Mouse (Mus musculus): ENCODE data around the gene Ces2h.

DNA sequence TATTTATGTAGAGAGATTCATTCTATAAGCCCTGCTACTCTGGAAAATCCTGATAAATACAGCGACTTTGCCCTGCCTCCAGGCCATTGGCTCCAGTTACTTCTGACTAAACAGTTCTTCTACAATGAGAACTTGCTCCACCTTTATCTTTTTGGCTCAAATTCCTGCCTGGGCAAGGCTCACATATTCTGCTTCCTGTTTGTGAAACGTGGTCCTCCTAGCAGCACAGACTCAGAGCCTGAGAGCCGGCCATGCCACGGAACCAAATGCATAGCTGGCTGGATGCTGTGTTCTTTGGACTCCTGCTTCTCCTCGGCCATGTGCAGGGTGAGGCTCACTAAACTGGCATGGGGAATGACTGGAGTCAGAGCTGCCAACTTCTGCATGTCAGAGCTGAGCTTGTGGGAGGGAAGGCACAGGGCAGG lies 39.1 kb upstream of the Ces2h start, which contains the start of gene Ces2g:
- no peak for TF ChIP-seq POLR2A (IDR thresholded peaks at IDR 0.05; ENCODE audit: insufficient read length, low read depth)
- no peak for TF ChIP-seq USF1 (IDR thresholded peaks at IDR 0.05; ENCODE audit: low read depth)
- TF ChIP-seq SRF (IDR thresholded peaks at IDR 0.05; ENCODE audit: control insufficient read depth, insufficient read length, low read depth) = no peak
- no peak for TF ChIP-seq MAX (IDR thresholded peaks at IDR 0.05; ENCODE audit: low read depth)
- TF ChIP-seq TCF3 (IDR thresholded peaks at IDR 0.05; ENCODE audit: insufficient read length, low read depth) = no peak
- no peak for TF ChIP-seq REST (IDR thresholded peaks at IDR 0.05; ENCODE audit: insufficient read depth, insufficient read length)
